Mouse (Mus musculus): ENCODE results near the gene Prc1. TPM values are rescaled to one million over a fixed set of nuclear protein-coding genes. Genes with fewer than 3 reads are reported as not detected.

Gene Prc1
- total RNA-seq (2021): 1 to 10 TPM in 1 of 2 experiments, under 1 TPM in 1; 0.47 to 1.5 TPM
- polyA plus RNA-seq (2012; rRNA removed): 1.1 and 2.8 TPM in 2 replicates
- long read RNA-seq, partial matches to known transcripts: 0 of 3 reads
- long read RNA-seq, other reads (novel, unspliced or antisense): 1 of 3 reads

DNA sequence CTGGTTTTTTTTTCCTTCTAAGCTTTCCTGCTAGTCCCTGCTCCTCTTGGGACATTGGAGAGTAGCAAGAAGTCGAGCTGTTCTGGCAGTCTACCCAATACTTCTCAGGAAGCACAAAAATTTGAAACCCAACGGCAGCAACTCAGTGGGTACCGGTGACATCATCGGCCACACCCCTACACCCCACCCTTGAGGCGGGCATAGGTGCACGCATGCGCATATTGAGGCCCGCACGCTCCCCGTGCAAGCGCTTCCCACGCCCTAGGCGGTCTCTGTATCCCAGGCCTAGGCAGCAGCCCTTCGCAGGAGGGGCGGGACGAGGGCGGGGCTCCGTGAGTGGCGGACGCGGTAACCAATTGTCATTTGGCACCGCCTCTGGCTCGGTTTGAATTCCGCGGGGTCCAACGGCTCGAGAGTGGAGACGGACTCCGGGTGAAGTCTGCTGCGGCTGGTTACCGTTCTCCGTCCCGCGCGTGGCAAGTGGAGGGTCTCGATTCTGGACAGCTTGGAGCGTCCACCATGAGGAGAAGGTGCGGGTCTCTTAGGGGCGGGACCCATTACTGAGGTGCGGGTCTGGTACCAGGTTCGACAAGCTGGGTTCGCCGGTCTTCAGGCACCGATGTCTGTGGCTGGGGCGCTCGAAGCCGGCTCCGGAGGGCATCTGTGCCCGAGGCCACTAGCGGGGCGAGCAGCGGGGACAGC is at the start of gene Prc1:
Prc1 (plus strand) TSS at position 389 of the 702 bp plus-strand sequence.
- peaks cover 1% of the 10 kb centered on the region for H3K79me2 ChIP-seq (replicated peaks; ENCODE audit: control insufficient read depth, insufficient read depth, low read length)
- intact Hi-C loops (cut with DNase I): loop anchor here (1.0 kb wide), 2 partner anchors 29 to 62 kb away; partner anchors contain the start of genes Cib1 and Gdpgp1
- under 1% methylated on average over 52 of the region's 52 CpGs for WGBS
- no peaks in the 10 kb centered on the region for H3K27me3 ChIP-seq (ENCODE audit: control insufficient read depth, insufficient read depth, low read length)
- no peaks in the 10 kb centered on the region for H3K36me3 ChIP-seq (ENCODE audit: control insufficient read depth, insufficient read depth, low read length)
- no peaks in the 10 kb centered on the region for H3K4me1 ChIP-seq (ENCODE audit: control insufficient read depth, insufficient read depth, low read length)
- H3K4me3 ChIP-seq: peak within 1 kb of the TSS; percentile 80
- peak; percentile 99 to 100 for DNase-seq
- TF ChIP-seq POLR2A (IDR thresholded peaks at IDR 0.05; ENCODE audit: insufficient read depth, low read depth, low read length) (peak; percentile 58), EP300 (IDR thresholded peaks at IDR 0.05; ENCODE audit: insufficient read depth, low read depth, low read length) (no peak), CTCF (IDR thresholded peaks at IDR 0.05) (peak; percentile 12)
- peak within 1 kb of the TSS; percentile 34 for H3K27ac ChIP-seq
- peak within 1 kb of the TSS; percentile 73 for H3K9ac ChIP-seq (ENCODE audit: low read depth, low read length)

DNA sequence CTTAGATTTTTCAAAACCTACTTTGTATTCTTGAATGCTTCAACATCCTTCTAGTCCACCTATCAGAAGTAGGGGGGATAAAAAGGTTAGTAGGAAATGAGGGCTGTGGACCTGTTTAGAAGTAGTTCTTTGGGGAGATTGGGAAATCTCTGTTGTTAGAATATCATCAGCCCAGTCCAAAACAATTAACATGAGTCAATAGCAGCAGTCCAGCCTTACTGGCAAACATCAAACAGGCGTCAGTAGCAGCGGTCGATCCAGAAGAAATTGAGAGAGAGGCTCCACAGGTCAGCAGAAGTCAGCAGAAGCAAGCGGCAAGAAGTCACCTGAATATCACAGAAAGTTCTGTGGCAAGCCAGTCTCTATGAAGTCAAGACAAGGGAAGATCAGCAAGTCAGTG is 49.4 kb upstream of the Prc1 start:
- Histone ChIP-seq H3K4me3 (no peak overlapping the region), H3K27ac (no peak overlapping the region), H3K36me3 (ENCODE audit: control insufficient read depth, insufficient read depth, low read length) (no peaks in the 10 kb centered on the region), H3K4me1 (ENCODE audit: control insufficient read depth, insufficient read depth, low read length) (no peaks in the 10 kb centered on the region), H3K27me3 (ENCODE audit: control insufficient read depth, insufficient read depth, low read length) (no peaks in the 10 kb centered on the region), H3K9ac (ENCODE audit: low read depth, low read length) (no peak overlapping the region), H3K79me2 (replicated peaks; ENCODE audit: control insufficient read depth, insufficient read depth, low read length) (no peaks in the 10 kb centered on the region)
- 88% methylated on average over 4 of the region's 4 CpGs for WGBS
- DNase-seq: no peak
- TF ChIP-seq CTCF (IDR thresholded peaks at IDR 0.05): no peak
- no peak for TF ChIP-seq EP300 (IDR thresholded peaks at IDR 0.05; ENCODE audit: insufficient read depth, low read depth, low read length)
- TF ChIP-seq POLR2A (IDR thresholded peaks at IDR 0.05; ENCODE audit: insufficient read depth, low read depth, low read length): no peak
- intact Hi-C loops (cut with DNase I): no loop called here

DNA sequence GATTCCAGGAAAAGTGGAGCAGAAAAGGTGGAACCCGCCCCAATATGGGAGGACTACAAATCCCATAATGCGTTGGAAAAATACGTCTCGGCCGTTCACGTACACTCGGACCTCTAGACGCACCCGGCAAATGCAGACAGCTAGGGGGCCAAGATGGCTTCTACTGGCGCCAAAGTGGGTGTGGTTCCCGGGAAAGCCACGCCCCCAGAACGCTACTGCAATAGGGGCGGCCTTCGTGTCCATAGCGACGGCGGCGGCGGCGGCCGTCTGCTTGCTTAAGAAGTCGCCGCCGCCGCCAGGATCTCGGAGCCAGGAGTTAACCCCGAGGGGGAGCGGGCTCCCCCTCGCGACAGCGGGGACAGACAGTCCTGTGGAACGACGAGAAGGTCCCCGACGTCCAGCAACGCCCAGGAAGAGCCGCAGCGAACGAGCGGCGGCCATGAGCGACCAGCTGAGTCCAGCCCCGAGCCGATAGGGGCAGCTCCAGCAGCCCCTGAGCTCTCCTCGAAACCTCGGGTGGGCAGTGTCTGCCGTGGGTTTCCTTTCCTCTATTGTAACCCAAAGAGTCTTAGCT is 48.0 kb upstream of the Prc1 start, which contains the start of gene Ttll13:
Ttll13 (plus strand) TSS at position 229 of the 574 bp plus-strand sequence.
- H3K9ac ChIP-seq (ENCODE audit: low read depth, low read length): peak within 1 kb of the TSS; percentile 65
- H3K27me3 ChIP-seq (ENCODE audit: control insufficient read depth, insufficient read depth, low read length): no peaks in the 10 kb centered on the region; the same call in 1 of the 2 replicates
- intact Hi-C loops (cut with DNase I): loop anchor here (2.0 kb wide), 2 partner anchors 13 to 17 kb away; partner anchors contain the start of genes Cib1 and Gdpgp1
- under 1% methylated on average over 48 of the region's 48 CpGs for WGBS
- no peaks in the 10 kb centered on the region for H3K4me1 ChIP-seq (ENCODE audit: control insufficient read depth, insufficient read depth, low read length)
- H3K27ac ChIP-seq: peak within 1 kb of the TSS; percentile 78
- peak; percentile 94 to 97 for DNase-seq
- TF ChIP-seq POLR2A (IDR thresholded peaks at IDR 0.05; ENCODE audit: insufficient read depth, low read depth, low read length): 0 out of 2 replicates have a peak, but pooled peaks have one; percentile 26
- peak; percentile 61; the same call in 1 of the 2 replicates for TF ChIP-seq EP300 (IDR thresholded peaks at IDR 0.05; ENCODE audit: insufficient read depth, low read depth, low read length)
- TF ChIP-seq CTCF (IDR thresholded peaks at IDR 0.05): peak; percentile 68
- no peaks in the 10 kb centered on the region for H3K36me3 ChIP-seq (ENCODE audit: control insufficient read depth, insufficient read depth, low read length)
- H3K79me2 ChIP-seq (replicated peaks; ENCODE audit: control insufficient read depth, insufficient read depth, low read length): no peaks in the 10 kb centered on the region
- peak within 1 kb of the TSS; percentile 89 for H3K4me3 ChIP-seq

DNA sequence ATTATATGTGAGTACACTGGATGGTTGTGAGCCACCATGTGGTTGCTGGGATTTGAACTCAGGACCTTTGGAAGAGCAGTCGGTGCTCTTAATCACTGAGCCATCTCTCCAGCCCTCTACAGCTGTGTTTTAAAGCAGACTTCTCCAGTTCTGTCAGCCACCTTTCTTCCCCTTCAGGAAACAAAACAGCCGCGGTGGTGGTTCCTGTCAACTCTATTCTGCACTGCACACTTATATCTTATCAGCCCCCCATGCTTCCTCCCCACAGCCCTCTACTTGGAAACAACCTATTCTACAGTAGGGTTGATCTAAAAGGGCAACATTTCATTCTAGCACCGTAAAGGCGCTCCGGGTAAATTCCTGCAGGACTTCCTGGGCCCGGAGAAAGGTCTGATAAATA is 47.4 kb upstream of the Prc1 start:
- intact Hi-C loops (cut with DNase I): loop anchor here (2.0 kb wide), 2 partner anchors 14 to 16 kb away; partner anchors contain the start of genes Cib1 and Gdpgp1
- 21% methylated on average over 7 of the region's 7 CpGs for WGBS
- DNase-seq: no peak
- peak overlapping the region; percentile 89; the same call in 1 of the 2 replicates for H3K4me3 ChIP-seq
- TF ChIP-seq POLR2A (IDR thresholded peaks at IDR 0.05; ENCODE audit: insufficient read depth, low read depth, low read length) (no peak), EP300 (IDR thresholded peaks at IDR 0.05; ENCODE audit: insufficient read depth, low read depth, low read length) (no peak), CTCF (IDR thresholded peaks at IDR 0.05) (no peak)
- no peaks in the 10 kb centered on the region for H3K79me2 ChIP-seq (replicated peaks; ENCODE audit: control insufficient read depth, insufficient read depth, low read length)
- H3K9ac ChIP-seq (ENCODE audit: low read depth, low read length): no peak overlapping the region
- H3K4me1 ChIP-seq (ENCODE audit: control insufficient read depth, insufficient read depth, low read length): no peaks in the 10 kb centered on the region
- H3K27me3 ChIP-seq (ENCODE audit: control insufficient read depth, insufficient read depth, low read length): no peaks in the 10 kb centered on the region; the same call in 1 of the 2 replicates
- H3K27ac ChIP-seq: peak overlapping the region; percentile 78; the same call in 1 of the 2 replicates
- H3K36me3 ChIP-seq (ENCODE audit: control insufficient read depth, insufficient read depth, low read length): no peaks in the 10 kb centered on the region

DNA sequence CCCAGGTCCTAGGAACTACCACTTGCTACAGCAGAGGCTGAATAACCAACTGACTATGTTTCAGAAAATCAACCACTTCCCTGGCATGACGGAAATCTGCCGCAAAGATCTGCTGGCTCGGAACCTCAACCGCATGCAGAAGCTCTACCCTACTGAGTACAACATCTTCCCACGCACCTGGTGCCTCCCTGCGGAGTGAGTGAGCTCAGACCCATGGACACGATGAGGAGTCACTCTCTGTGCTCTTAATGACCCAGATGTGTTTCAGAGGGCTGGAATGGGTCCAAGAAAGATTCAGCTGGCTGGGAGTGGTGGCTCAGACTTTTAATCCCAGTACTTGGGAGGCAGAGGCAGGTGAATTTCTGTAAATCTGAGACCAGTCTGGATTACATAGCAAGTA is 41.8 kb upstream of the Prc1 start:
- no peak for TF ChIP-seq POLR2A (IDR thresholded peaks at IDR 0.05; ENCODE audit: insufficient read depth, low read depth, low read length)
- no peak for TF ChIP-seq CTCF (IDR thresholded peaks at IDR 0.05)
- no peak for TF ChIP-seq EP300 (IDR thresholded peaks at IDR 0.05; ENCODE audit: insufficient read depth, low read depth, low read length)
- Histone ChIP-seq H3K27ac (no peak overlapping the region), H3K9ac (ENCODE audit: low read depth, low read length) (no peak overlapping the region), H3K79me2 (replicated peaks; ENCODE audit: control insufficient read depth, insufficient read depth, low read length) (no peaks in the 10 kb centered on the region), H3K4me3 (no peak overlapping the region), H3K27me3 (ENCODE audit: control insufficient read depth, insufficient read depth, low read length) (no peaks in the 10 kb centered on the region; the same call in 1 of the 2 replicates), H3K4me1 (ENCODE audit: control insufficient read depth, insufficient read depth, low read length) (no peaks in the 10 kb centered on the region), H3K36me3 (ENCODE audit: control insufficient read depth, insufficient read depth, low read length) (no peaks in the 10 kb centered on the region)
- WGBS: 75% methylated on average over 7 of the region's 7 CpGs
- DNase-seq: no peak
- intact Hi-C loops (cut with DNase I): no loop called here
